Mouse (Mus musculus) megakaryocyte progenitor cell, adult 5-6 weeks (primary cell): Measurements from ENCODE around the gene Map4. TPM values are rescaled to one million over a fixed set of nuclear protein-coding genes. Genes with fewer than 3 reads are reported as not detected.

ENCODE experiments used
- ATAC-seq: replicated peaks from 2 replicates; pipeline ENCODE4 v1.8.0; 2016; ENCODE audit warnings: mild to moderate bottlenecking, moderate TSS enrichment, inconsistent platforms; ENCODE audit not compliant: poor library complexity
- total RNA-seq, 2 experiments: library from RNA; stranded (forward) in 1 of 2; stranded (reverse) in 1 of 2; fragments of 157-497, 149-512 nt in 1 of 2; fragments of 200-1000 nt in 1 of 2; gene quantifications; 2 replicates each; pipeline versions ENCODE4 v1.2.3 to v1.2.4; 2015 to 2017

Gene Map4
- total RNA-seq, 2 experiments from 2014 or later = 26.3 to 32.2 TPM

GRCm38 (mm10) chr9:109989084-109989483 lies 57.8 kb downstream of the Map4 start:
- ATAC-seq = no peak

- ATAC-seq = no peak
Observed at GRCm38 (mm10) chr9:109997441-109997840, 66.2 kb downstream of the Map4 start.

- ATAC-seq = no peak
Observed at GRCm38 (mm10) chr9:110001946-110002345, 70.7 kb downstream of the Map4 start.

GRCm38 (mm10) chr9:110002413-110002812 lies 71.2 kb downstream of the Map4 start:
- no peak for ATAC-seq

- no peak for ATAC-seq
Observed at GRCm38 (mm10) chr9:110019224-110019623, 88.0 kb downstream of the Map4 start.

GRCm38 (mm10) chr9:110020405-110020804 lies 89.1 kb downstream of the Map4 start:
- ATAC-seq = no peak

- ATAC-seq = peak; percentile 80
Observed at GRCm38 (mm10) chr9:110021463-110021862, 90.2 kb downstream of the Map4 start.

GRCm38 (mm10) chr9:110022151-110022550 lies 90.9 kb downstream of the Map4 start:
- ATAC-seq = no peak

- ATAC-seq = no peak
Observed at GRCm38 (mm10) chr9:110035091-110035490, 103.8 kb downstream of the Map4 start.

GRCm38 (mm10) chr9:110037895-110038294 lies 106.6 kb downstream of the Map4 start:
- peak; percentile 96 for ATAC-seq

GRCm38 (mm10) chr9:110038485-110038884 lies 107.2 kb downstream of the Map4 start:
- no peak for ATAC-seq

GRCm38 (mm10) chr9:110044373-110044772 lies 113.1 kb downstream of the Map4 start:
- no peak for ATAC-seq

- ATAC-seq = peak; percentile 65
Observed at GRCm38 (mm10) chr9:110045763-110046377, 114.6 kb downstream of the Map4 start.

GRCm38 (mm10) chr9:110047260-110047659 lies 116.0 kb downstream of the Map4 start:
- no peak for ATAC-seq

- ATAC-seq = no peak
Observed at GRCm38 (mm10) chr9:110047857-110048256, 116.6 kb downstream of the Map4 start.

- ATAC-seq = no peak
Observed at GRCm38 (mm10) chr9:110051184-110051583, 119.9 kb downstream of the Map4 start.

- ATAC-seq = no peak
Observed at GRCm38 (mm10) chr9:110051869-110052661, 120.8 kb downstream of the Map4 start.

GRCm38 (mm10) chr9:110052951-110053304 lies 121.7 kb downstream of the Map4 start:
- ATAC-seq = no peak

GRCm38 (mm10) chr9:110053305-110054079 lies 122.2 kb downstream of the Map4 start:
- ATAC-seq = no peak

- ATAC-seq = no peak
Observed at GRCm38 (mm10) chr9:110054080-110054421, 122.8 kb downstream of the Map4 start.

GRCm38 (mm10) chr9:110054781-110055180 lies 123.5 kb downstream of the Map4 start:
- ATAC-seq = no peak

GRCm38 (mm10) chr9:110057200-110057599 lies 125.9 kb downstream of the Map4 start:
- no peak for ATAC-seq
